Mouse (Mus musculus): ENCODE measurements around the gene Fosb. TPM values are rescaled to one million over a fixed set of nuclear protein-coding genes. Genes with fewer than 3 reads are reported as not detected.

Fosb gene
- total RNA-seq, 4 experiments from 2014 or later, result 0.16 to 0.86 (median 0.30) TPM

- DNase-seq (ENCODE audit: low spot score in 2 of 2), result no peak
Measured at GRCm38 (mm10) chr7:19253437-19253836, 56.4 kb downstream of the Fosb start.

Other genes starting within 250 kb of the Fosb start
- gene Dmwd, start 233.8 kb downstream of the Fosb start, total RNA-seq (2022), result 10 to 100 TPM; 34.9 to 41.8 (median 39.9) TPM
- gene Dmpk, start 226.2 kb downstream of the Fosb start, total RNA-seq (2022), result 100 to 1,000 TPM; 235 to 255 (median 240) TPM
- gene Six5, start 215.5 kb downstream of the Fosb start, total RNA-seq (2022), result 1 to 10 TPM; 1.5 to 2.0 (median 1.7) TPM
- gene Gm4969, start 191.7 kb downstream of the Fosb start, total RNA-seq (2022), result not detected
- gene Fbxo46, start 190.2 kb downstream of the Fosb start, total RNA-seq (2022), result 1 to 10 TPM; 2.2 to 2.9 (median 2.3) TPM
- gene Qpctl, start 160.8 kb downstream of the Fosb start, total RNA-seq (2022), result 1 to 10 TPM; 1.6 to 2.3 (median 1.9) TPM
- 10 to 100 TPM; 50.6 to 59.4 (median 57.3) TPM for gene Snrpd2, start 160.3 kb downstream of the Fosb start, total RNA-seq (2022)
- under 1 TPM in 1 of 4 experiments, not detected in 3; 0.13 TPM for gene Gipr, start 143.9 kb downstream of the Fosb start, total RNA-seq (2022)
- gene Eml2, start 133.6 kb downstream of the Fosb start, total RNA-seq (2022), result 10 to 100 TPM; 10.9 to 15.9 (median 12.9) TPM
- gene Gpr4, start 97.5 kb downstream of the Fosb start, total RNA-seq (2022), result 1 to 10 TPM in 3 of 4 experiments, under 1 TPM in 1; 0.72 to 1.7 (median 1.2) TPM
- 10 to 100 TPM; 36.1 to 52.8 (median 43.3) TPM for gene Opa3, start 81.7 kb downstream of the Fosb start, total RNA-seq (2022)
- gene Vasp, start 38.2 kb downstream of the Fosb start, total RNA-seq (2022), result 10 to 100 TPM in 3 of 4 experiments, 1 to 10 TPM in 1; 7.1 to 19.7 (median 15.0) TPM
- gene Ppm1n, start 30.0 kb downstream of the Fosb start, total RNA-seq (2022), result under 1 TPM in 2 of 4 experiments, not detected in 2; 0.40 to 0.80 TPM
- gene Rtn2, start 27.4 kb downstream of the Fosb start, total RNA-seq (2022), result 1,000 to 10,000 TPM; 1,093 to 1,223 (median 1,133) TPM
- 10 to 100 TPM; 27.1 to 33.7 (median 28.7) TPM for gene Ercc1, start 34.7 kb upstream of the Fosb start, total RNA-seq (2022)
- gene Cd3eap, start 49.4 kb upstream of the Fosb start, total RNA-seq (2022), result 10 to 100 TPM in 3 of 4 experiments, 1 to 10 TPM in 1; 8.9 to 13.9 (median 11.2) TPM
- gene Ppp1r13l, start 49.7 kb upstream of the Fosb start, total RNA-seq (2022), result 1 to 10 TPM; 2.8 to 6.3 (median 4.1) TPM
- 10 to 100 TPM in 2 of 4 experiments, 1 to 10 TPM in 2; 7.5 to 14.9 (median 10.4) TPM for gene Ercc2, start 72.0 kb upstream of the Fosb start, total RNA-seq (2022)
- gene Klc3, start 94.1 kb upstream of the Fosb start, total RNA-seq (2022), result under 1 TPM in 3 of 4 experiments, not detected in 1; 0.21 to 0.40 (median 0.24) TPM
- gene Ckm, start 94.7 kb upstream of the Fosb start, total RNA-seq (2022), result over 10,000 TPM; 38,224 to 44,934 (median 40,442) TPM
- 10 to 100 TPM; 18.0 to 20.0 (median 19.8) TPM for gene Mark4, start 148.8 kb upstream of the Fosb start, total RNA-seq (2022)
- gene Exoc3l2, start 153.3 kb upstream of the Fosb start, total RNA-seq (2022), result under 1 TPM; 0.27 to 0.80 (median 0.35) TPM
- 1 to 10 TPM; 2.1 to 2.7 (median 2.3) TPM for gene Bloc1s3, start 198.3 kb upstream of the Fosb start, total RNA-seq (2022)
- 10 to 100 TPM in 1 of 4 experiments, 1 to 10 TPM in 3; 7.6 to 10.2 (median 8.8) TPM for gene Trappc6a, start 198.3 kb upstream of the Fosb start, total RNA-seq (2022)
- not detected for gene Nkpd1, start 207.8 kb upstream of the Fosb start, total RNA-seq (2022)

All from gastrocnemius, adult 8-10 months (tissue).